Mouse (Mus musculus): ENCODE measurements around the gene Apc2. TPM values are rescaled to one million over a fixed set of nuclear protein-coding genes. Genes with fewer than 3 reads are reported as not detected.

Gene Apc2
- total RNA-seq, 1 experiment from 2014 or later: 0.30 TPM

DNA sequence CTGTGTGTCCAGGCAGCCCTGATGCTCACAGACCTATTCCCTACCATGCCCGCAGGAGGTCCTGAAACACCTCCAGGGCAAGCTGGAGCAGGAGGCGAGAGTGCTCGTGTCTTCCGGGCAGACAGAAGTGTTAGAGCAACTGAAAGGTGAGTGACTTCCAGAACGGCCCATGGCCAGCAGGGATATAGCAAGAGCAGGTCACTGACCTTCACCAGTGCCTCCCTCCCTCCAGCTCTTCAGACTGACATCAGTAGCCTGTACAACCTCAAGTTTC lies 6.2 kb downstream of the Apc2 start:
- ATAC-seq (replicated peaks in 1 of 2; ENCODE audit: insufficient read depth in 1 of 2, low FRiP score in 2 of 2, low TSS enrichment in 1 of 2, low read depth in 1 of 2, poor library complexity in 2 of 2, severe bottlenecking in 2 of 2): no peak

DNA sequence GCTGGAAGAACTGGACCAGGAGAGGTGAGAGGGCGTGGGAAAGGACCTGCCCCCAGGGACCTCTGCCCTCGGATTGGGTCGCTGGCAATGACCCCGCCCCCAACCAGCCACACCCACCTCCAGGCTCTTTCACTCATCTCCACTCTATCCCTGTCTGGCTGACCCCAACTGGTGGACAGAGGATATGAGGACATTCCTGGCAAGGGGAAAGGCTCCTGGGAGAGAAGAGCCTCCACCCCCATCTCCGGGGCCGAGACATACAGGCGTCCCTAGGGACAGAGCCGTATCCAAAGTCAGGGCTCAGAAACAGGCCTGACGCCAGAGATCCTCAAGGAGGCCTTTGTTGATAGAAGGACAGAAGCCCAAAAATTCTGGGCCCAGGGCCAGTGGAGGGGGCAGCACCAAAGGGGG lies 6.7 kb downstream of the Apc2 start:
- no peak for ATAC-seq (replicated peaks in 1 of 2; ENCODE audit: insufficient read depth in 1 of 2, low FRiP score in 2 of 2, low TSS enrichment in 1 of 2, low read depth in 1 of 2, poor library complexity in 2 of 2, severe bottlenecking in 2 of 2)

DNA sequence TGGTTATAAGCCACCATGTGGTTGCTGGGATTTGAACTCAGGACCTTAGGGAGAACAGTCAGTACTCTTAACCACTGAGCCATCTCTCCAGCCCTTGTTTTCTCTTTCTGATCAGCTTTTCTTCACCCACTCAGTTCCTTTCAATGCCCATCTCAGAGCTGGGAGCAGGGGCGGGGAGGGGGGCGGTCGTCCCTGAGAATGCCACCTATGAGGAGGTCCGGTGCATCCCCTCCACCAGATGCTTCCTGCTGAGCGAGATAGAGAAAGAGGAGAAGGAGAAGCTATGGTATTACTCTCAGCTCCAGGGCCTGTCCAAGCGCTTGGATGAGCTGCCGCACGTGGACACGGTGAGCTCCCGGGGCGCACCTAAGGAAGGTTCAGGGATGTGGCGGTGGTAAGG lies 8.7 kb downstream of the Apc2 start:
- ATAC-seq (replicated peaks in 1 of 2; ENCODE audit: insufficient read depth in 1 of 2, low FRiP score in 2 of 2, low TSS enrichment in 1 of 2, low read depth in 1 of 2, poor library complexity in 2 of 2, severe bottlenecking in 2 of 2): peak; percentile 46 to 59

DNA sequence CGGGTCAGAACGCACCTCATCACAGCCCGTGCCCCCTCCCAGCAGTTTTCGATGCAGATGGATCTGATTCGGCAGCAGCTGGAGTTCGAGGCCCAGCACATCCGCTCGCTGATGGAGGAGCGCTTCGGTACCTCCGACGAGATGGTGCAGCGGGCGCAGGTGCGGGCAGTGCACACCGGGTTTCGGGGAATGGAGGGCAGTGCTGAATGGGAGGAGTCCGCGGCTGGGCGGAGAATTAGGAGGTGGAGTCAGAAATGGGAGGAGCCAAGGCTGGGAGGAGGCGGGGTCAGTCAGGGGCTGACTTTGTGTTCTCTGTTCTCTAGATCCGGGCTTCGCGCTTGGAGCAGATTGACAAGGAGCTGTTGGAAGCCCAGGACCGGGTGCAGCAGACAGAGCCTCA lies 9.1 kb downstream of the Apc2 start:
- peak; percentile 80 to 84 for ATAC-seq (replicated peaks in 1 of 2; ENCODE audit: insufficient read depth in 1 of 2, low FRiP score in 2 of 2, low TSS enrichment in 1 of 2, low read depth in 1 of 2, poor library complexity in 2 of 2, severe bottlenecking in 2 of 2)

DNA sequence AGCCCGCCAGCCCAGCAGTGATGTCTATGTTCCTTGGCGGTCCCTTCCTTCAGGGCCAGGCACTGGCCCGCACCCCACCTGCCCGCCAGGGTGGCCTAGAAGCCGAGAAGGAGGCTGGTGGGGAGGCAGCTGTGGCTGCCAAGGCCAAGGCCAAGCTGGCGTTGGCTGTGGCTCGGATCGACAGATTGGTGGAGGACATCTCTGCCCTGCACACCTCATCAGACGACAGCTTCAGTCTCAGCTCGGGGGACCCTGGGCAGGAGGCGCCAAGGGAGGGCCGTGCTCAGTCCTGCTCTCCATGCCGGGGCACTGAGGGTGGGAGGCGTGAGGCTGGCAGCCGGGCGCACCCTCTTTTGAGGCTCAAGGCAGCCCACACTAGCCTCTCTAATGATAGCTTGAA lies 15.8 kb downstream of the Apc2 start:
- no peak for ATAC-seq (replicated peaks in 1 of 2; ENCODE audit: insufficient read depth in 1 of 2, low FRiP score in 2 of 2, low TSS enrichment in 1 of 2, low read depth in 1 of 2, poor library complexity in 2 of 2, severe bottlenecking in 2 of 2)

DNA sequence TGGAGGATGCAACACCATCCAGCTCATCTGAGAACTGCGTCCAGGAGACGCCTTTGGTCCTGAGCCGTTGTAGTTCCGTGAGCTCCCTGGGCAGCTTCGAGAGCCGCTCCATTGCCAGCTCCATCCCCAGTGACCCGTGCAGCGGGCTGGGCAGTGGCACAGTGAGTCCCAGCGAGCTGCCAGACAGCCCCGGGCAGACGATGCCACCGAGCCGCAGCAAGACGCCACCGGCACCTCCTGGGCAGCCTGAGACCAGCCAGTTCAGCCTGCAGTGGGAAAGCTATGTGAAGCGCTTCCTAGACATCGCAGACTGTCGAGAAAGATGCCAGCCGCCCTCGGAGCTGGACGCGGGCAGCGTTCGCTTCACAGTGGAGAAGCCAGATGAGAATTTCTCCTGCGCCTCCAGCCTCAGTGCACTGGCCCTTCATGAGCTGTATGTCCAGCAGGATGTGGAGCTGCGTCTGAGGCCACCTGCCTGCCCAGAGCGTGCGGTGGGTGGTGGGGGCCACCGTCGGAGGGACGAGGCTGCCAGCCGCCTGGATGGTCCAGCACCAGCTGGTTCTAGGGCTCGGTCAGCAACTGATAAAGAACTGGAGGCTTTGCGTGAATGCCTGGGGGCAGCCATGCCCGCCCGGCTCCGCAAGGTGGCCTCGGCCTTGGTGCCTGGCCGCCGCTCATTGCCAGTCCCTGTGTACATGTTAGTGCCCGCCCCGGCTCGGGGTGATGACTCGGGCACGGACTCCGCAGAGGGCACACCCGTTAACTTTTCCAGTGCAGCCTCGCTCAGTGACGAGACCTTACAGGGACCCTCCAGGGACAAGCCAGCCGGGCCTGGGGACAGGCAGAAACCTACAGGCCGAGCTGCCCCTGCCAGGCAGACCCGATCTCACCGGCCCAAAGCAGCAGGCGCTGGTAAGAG lies 17.1 kb downstream of the Apc2 start:
- ATAC-seq (replicated peaks in 1 of 2; ENCODE audit: insufficient read depth in 1 of 2, low FRiP score in 2 of 2, low TSS enrichment in 1 of 2, low read depth in 1 of 2, poor library complexity in 2 of 2, severe bottlenecking in 2 of 2): no peak

DNA sequence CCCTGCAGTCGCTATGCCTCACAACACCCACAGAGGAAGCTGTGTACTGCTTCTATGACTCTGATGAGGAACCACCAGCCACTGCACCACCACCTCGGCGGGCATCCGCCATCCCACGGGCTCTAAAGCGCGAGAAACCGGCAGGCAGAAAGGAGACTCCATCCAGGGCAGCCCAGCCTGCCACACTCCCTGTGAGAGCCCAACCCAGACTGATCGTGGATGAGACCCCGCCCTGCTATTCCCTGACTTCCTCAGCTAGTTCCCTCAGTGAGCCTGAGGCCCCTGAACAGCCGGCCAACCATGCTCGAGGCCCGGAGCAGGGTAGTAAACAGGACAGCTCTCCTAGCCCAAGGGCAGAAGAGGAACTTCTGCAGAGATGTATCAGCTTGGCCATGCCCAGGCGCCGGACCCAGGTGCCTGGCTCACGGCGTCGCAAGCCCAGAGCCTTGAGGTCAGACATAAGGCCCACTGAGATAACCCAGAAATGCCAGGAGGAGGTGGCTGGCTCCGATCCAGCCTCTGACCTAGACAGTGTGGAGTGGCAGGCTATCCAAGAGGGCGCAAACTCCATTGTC lies 17.9 kb downstream of the Apc2 start:
- ATAC-seq (replicated peaks in 1 of 2; ENCODE audit: insufficient read depth in 1 of 2, low FRiP score in 2 of 2, low TSS enrichment in 1 of 2, low read depth in 1 of 2, poor library complexity in 2 of 2, severe bottlenecking in 2 of 2): peak; percentile 43 to 57

DNA sequence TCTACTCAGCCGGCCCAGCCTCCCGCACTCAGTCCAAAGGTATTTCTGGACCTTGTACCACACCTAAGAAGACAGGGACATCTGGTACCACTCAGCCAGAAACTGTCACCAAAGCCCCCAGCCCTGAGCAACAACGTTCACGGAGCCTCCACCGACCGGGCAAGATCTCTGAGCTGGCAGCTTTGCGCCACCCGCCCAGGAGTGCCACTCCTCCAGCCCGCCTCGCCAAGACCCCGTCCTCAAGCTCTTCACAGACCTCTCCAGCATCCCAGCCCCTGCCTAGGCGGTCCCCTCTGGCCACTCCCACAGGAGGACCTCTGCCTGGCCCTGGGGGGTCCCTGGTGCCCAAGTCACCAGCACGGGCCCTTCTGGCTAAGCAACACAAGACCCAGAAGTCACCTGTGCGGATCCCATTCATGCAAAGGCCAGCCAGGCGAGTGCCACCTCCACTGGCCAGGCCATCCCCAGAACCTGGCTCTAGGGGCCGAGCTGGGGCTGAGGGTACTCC lies 18.8 kb downstream of the Apc2 start:
- no peak for ATAC-seq (replicated peaks in 1 of 2; ENCODE audit: insufficient read depth in 1 of 2, low FRiP score in 2 of 2, low TSS enrichment in 1 of 2, low read depth in 1 of 2, poor library complexity in 2 of 2, severe bottlenecking in 2 of 2)

DNA sequence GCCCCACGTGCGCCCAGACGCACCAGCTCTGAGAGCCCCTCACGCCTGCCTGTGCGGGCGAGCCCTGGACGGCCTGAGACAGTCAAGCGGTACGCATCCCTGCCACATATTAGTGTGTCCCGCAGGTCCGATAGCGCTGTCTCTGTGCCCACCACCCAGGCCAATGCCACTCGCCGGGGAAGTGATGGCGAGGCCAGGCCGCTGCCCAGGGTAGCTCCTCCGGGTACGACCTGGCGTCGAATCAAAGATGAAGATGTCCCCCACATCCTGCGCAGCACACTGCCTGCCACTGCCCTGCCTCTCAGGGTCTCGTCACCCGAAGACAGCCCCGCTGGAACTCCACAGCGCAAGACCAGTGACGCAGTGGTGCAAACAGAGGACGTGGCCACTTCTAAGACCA lies 19.5 kb downstream of the Apc2 start:
- ATAC-seq (replicated peaks in 1 of 2; ENCODE audit: insufficient read depth in 1 of 2, low FRiP score in 2 of 2, low TSS enrichment in 1 of 2, low read depth in 1 of 2, poor library complexity in 2 of 2, severe bottlenecking in 2 of 2): no peak

DNA sequence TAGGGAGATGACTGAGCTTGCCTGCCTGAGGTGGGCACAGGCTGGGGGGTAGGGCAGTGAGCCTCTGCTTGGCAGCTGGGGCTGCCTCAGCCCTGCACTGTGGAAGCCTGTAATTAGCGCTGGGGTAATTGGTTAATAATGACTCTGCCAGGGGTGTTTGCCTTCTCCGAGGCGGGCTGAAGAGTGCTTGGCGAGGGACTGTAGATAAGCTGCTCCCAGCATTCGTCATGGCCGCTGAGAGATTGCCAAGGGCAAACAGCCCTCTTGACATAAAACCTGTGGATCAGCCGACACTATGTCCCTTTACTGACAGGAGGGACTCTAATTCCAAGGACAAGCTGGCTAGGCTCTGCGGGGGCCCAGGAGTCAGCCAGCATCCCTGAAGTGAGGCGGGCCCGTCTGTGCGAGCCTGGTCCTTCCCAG lies 20.6 kb downstream of the Apc2 start:
- ATAC-seq (replicated peaks in 1 of 2; ENCODE audit: insufficient read depth in 1 of 2, low FRiP score in 2 of 2, low TSS enrichment in 1 of 2, low read depth in 1 of 2, poor library complexity in 2 of 2, severe bottlenecking in 2 of 2): no peak

DNA sequence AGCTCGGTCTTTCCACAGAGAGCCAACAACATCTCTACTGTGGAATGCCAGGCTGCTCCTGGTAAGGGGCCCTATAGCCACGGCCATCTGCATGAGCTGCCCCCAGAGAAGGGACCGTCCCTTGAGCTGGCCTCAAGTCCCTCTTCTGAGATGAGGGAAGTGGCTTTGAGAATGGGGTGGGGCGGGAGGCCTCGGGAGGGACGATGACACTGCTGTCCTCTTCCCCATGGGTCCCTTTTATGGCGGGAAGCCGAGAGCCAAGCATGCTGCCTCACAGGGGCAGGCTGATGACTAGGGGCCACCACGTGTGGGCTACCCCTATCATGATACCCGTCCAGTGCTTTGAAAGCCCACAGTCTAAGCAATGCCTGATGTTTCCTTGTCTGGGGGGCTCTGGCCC lies 21.2 kb downstream of the Apc2 start:
- ATAC-seq (replicated peaks in 1 of 2; ENCODE audit: insufficient read depth in 1 of 2, low FRiP score in 2 of 2, low TSS enrichment in 1 of 2, low read depth in 1 of 2, poor library complexity in 2 of 2, severe bottlenecking in 2 of 2): no peak

DNA sequence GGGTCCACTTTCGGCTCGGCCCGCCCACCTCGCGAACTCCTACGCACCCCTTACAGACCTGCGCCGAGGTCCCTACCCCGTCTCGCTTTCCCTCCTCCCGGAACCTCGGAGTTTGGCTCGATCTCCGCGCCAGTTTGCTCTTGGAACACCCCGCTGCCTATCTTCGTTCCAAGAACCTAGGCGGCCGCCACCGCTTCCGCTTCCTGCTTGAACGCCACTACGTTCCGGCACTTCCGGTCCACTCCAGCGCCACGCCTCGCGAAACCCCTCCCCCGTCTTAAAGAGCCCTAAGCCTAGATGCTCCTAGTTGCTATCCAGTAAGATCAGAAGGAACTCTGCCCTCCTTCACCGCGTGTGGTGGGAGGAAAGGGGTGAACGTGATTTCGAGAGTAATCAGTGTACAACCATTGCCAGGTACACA lies 24.6 kb downstream of the Apc2 start, which contains the start of gene 2310011J03Rik:
Gene 2310011J03Rik (minus strand): TSS at position 198 of the 421 bp plus-strand sequence.
- ATAC-seq (replicated peaks in 1 of 2; ENCODE audit: insufficient read depth in 1 of 2, low FRiP score in 2 of 2, low TSS enrichment in 1 of 2, low read depth in 1 of 2, poor library complexity in 2 of 2, severe bottlenecking in 2 of 2): peak; percentile 62 to 78

DNA sequence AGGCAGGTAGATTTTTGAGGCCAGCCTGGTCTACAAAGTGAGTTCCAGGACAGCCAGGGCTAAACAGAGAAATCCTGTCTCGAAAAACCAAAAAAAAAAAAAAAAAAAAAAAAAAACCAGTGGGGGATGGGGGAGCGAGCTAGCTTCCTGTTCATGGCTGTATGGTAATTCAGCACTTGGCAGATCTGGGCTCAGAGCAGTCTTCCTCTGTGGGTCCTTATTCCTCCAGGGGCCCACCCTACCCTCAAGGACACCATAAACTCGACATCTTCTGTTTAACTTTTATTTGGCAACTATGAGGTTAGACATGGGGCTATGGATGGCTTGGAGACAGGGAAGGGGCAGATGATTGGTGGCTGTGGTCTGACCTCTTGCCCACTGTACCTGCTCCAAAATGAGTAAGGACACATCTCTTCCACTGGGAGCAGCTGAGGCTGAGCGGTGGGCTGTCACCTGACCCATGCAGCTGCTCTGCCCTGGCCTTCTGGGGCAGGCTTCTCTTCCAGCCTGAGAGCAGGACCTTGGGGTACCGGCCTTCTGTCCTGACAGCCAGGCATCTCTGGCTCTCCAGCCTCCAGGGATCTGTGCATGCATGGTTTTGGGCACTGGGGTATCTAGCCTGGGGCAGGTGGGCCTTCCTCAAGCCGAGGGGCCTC lies 25.4 kb downstream of the Apc2 start:
- ATAC-seq (replicated peaks in 1 of 2; ENCODE audit: insufficient read depth in 1 of 2, low FRiP score in 2 of 2, low TSS enrichment in 1 of 2, low read depth in 1 of 2, poor library complexity in 2 of 2, severe bottlenecking in 2 of 2): no peak

DNA sequence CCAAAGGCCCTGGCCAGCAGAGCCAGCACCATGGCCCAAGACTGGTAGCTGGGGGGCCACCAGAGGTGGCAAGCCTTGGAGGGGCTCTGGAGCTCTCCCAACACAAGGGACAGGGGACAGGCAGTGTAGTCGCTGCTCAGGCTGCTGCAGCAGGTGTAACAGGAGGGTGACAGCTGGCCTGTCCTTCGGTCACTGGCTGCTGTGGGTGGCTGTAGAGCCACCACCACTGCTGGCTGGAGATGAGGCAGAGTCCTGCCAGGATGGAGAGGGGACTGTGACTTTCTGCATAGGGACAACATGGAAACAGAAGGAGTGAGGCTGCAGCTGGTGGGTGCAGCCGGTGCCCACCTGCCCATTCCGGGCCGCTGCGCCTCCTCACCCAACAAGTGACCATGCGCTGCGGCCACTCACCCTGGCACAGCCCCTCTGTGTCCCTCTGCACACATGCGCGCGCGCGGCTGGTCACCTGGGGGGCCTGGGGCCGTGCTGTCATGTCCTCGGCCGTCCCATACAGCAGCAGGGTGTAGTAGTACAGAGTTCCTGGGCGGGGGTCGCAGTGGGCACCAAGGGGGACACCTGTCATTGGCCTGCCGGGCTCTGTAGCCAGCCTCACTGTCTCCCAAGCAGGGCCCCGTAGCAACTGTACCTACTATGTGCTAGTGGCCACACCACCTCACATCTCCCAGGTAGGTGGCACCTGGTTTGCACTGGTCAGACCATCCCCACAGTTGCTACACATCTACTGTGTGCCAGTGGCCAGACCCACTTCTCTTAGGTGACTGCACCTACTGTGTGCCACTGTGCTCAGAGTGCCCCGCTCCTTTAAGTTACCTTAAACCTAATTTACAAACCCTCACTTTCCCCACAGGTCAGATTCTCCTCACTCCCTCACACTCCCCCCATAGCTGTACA lies 26.1 kb downstream of the Apc2 start:
- no peak for ATAC-seq (replicated peaks in 1 of 2; ENCODE audit: insufficient read depth in 1 of 2, low FRiP score in 2 of 2, low TSS enrichment in 1 of 2, low read depth in 1 of 2, poor library complexity in 2 of 2, severe bottlenecking in 2 of 2)

DNA sequence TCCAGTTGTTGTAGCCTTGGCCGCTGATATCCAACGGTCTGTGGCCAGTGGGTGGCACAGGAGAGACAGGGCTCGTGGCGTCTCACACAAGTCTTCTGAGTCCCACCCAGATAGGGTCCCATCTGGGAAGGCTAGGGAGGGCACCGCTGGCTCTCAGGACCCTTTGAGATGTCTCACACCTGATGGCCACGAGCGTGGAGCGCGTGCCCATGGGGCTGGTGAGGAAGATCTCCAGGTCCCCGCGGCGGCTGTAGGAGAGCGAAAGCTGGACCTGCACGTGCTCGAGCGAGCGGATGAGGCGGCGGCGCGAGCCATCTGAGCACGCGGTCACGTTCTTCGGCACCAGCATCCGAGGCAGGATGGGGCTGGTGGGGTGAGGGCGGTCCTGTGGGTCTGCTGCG lies 27.0 kb downstream of the Apc2 start:
- ATAC-seq (replicated peaks in 1 of 2; ENCODE audit: insufficient read depth in 1 of 2, low FRiP score in 2 of 2, low TSS enrichment in 1 of 2, low read depth in 1 of 2, poor library complexity in 2 of 2, severe bottlenecking in 2 of 2): peak in 1 of 2 experiments; percentile 25; a peak in 1 of 4 replicates

DNA sequence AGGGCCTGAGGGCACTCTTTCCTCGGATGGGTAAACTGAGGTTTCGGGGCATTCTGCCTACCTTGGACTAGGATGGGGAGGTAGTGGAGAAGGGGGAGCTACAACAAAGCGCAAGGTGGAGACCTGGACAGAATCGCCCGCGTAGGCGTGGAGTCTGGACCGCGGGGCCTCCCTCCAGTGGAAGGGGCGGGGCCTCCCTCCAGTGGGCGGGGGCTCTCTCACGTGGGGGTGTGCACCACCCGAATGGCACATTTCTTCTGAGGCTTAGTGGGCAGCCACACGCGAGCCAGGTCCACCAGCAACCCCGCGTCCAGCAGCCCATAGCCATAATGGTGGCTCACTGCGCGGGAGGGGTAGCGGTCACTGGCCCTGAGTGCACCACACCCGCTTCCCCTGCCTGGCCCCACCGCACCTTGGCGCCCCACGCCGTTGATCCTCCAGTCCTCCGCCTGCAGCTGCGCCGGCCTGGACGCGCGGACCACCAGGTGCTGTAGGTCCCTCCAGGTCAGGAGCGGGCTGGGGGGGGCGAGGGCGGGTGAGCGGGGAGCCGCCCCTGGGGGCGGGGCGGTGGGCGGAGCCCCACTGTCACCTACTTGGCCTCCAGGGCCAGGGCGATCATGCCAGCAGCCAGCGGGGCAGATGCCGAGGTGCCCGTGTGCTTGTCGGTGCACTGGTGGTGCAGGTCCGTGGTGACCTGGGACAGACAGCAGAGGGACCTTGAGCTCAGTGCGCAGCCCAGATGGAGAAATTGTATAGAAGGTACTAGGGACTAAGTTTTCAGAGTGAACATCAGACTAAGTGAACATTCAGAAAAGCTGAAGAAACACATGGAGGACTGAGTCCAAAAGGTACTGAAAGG lies 27.7 kb downstream of the Apc2 start:
- peak; percentile 34 to 41; a peak in 3 of 4 replicates for ATAC-seq (replicated peaks in 1 of 2; ENCODE audit: insufficient read depth in 1 of 2, low FRiP score in 2 of 2, low TSS enrichment in 1 of 2, low read depth in 1 of 2, poor library complexity in 2 of 2, severe bottlenecking in 2 of 2)
